Mouse (Mus musculus) bone marrow, adult 2 months (tissue): ENCODE data around the gene Cd84.

ENCODE experiments used
- CTCF ChIP-seq: fragments of 200-500 bp; IDR thresholded peaks from 2 replicates; pipeline ENCODE4 v1.5.1; 2011; ENCODE audit warnings: low read length, control low read depth; ENCODE audit not compliant: control insufficient read depth, insufficient read depth
- POLR2A ChIP-seq: fragments of 200-500 bp; IDR thresholded peaks from 2 replicates; pipeline ENCODE4 v1.6.1; 2011; ENCODE audit warnings: low read depth, mild to moderate bottlenecking, control low read depth, low read length, borderline replicate concordance; ENCODE audit not compliant: control insufficient read depth

DNA sequence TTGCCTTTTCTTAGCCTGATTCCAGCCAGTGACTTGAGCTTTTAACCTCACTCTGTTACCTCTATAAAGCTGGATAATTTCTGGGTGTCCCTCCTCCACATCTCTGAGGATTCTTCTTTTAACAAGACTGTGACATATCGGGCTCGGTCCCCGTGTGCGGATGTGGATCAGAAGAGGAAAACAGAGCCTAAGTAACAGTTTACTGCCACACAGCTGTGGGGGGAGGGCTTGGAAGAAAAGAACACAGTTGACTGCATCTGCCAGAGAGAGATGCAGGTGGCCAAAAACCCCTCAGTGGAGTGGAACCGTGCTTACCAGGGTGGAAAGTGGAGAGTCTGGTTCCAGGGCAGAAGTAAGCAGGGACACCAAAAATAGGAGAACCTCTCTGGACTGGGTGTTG lies 79.7 kb downstream of the Cd84 start:
- no peak for TF ChIP-seq POLR2A
- no peak for TF ChIP-seq CTCF
